Mouse (Mus musculus) heart, postnatal 0 days (tissue): ENCODE measurements around the gene Gm20605. TPM values are rescaled to one million over a fixed set of nuclear protein-coding genes. Genes with fewer than 3 reads are reported as not detected.

Experiments
- ATAC-seq: fragments of 200-750 bp; cut with Nextera tagmentation; 2 replicates; pipeline ENCODE4 v1.8.0; 2017; ENCODE audit warnings: low read depth, moderate number of reproducible peaks, moderate library complexity; ENCODE audit not compliant: insufficient read depth
- DNase-seq: peaks from one replicate; pipeline ENCODE4 v3.0.0-alpha.2; 2016; ENCODE audit warnings: low spot score
- H3K27ac ChIP-seq: fragments of 300-500 bp; sonication (generic); 2 replicates; pipeline ENCODE4 v1.5.1; 2014; ENCODE audit warnings: low read depth, mild to moderate bottlenecking
- H3K27me3 ChIP-seq: fragments of 300-500 bp; sonication (generic); 2 replicates; pipeline ENCODE4 v1.6.1; 2014; ENCODE audit warnings: low read length, mixed read lengths; ENCODE audit not compliant: control insufficient read depth, insufficient read depth
- H3K36me3 ChIP-seq: fragments of 300-500 bp; sonication (generic); replicated peaks from 2 replicates; pipeline ENCODE4 v1.6.1; 2014; ENCODE audit warnings: low read length, mixed read lengths; ENCODE audit not compliant: control insufficient read depth, insufficient read depth
- H3K4me1 ChIP-seq: fragments of 300-500 bp; sonication (generic); 2 replicates; pipeline ENCODE4 v1.6.1; 2014; ENCODE audit warnings: antibody characterized with exemption; ENCODE audit not compliant: control insufficient read depth, insufficient read depth
- H3K4me2 ChIP-seq: fragments of 300-500 bp; sonication (generic); 2 replicates; pipeline ENCODE4 v1.6.1; 2014; ENCODE audit warnings: low read depth, mild to moderate bottlenecking, low read length, moderate library complexity
- H3K4me3 ChIP-seq: fragments of 300-500 bp; sonication (generic); 2 replicates; pipeline ENCODE4 v1.5.1; 2014; ENCODE audit warnings: low read depth, low read length
- H3K9ac ChIP-seq: fragments of 300-500 bp; sonication (generic); replicated peaks from 2 replicates; pipeline ENCODE4 v1.6.1; 2014; ENCODE audit warnings: low read depth, low read length, mixed read lengths
- H3K9me3 ChIP-seq: fragments of 300-500 bp; sonication (generic); replicated peaks from 2 replicates; pipeline ENCODE4 v1.6.1; 2016; ENCODE audit warnings: low read length; ENCODE audit not compliant: control insufficient read depth
- CTCF ChIP-seq: IDR thresholded peaks from 2 replicates; pipeline ENCODE4 v1.5.1; 2016; ENCODE audit warnings: antibody characterized with exemption, control low read depth, low read depth
- EP300 ChIP-seq: IDR thresholded peaks from 2 replicates; pipeline ENCODE4 v1.6.1; 2016; ENCODE audit warnings: antibody characterized with exemption, low read depth
- WGBS: fragments of 180-500 bp; shearing (Covaris S2); extraction: QIAGEN DNeasy Blood & Tissue Kit; methylation state at CpG from one replicate; pipeline ENCODE4 v1.1.7; 2014; 5-methylcytosine and 5-hydroxymethylcytosine counted together
- polyA plus RNA-seq: library from polyadenylated mRNA; unstranded; fragments of >200 nt; fragmentation: Nextera tagmentation; extraction: Ambion mirVana; gene quantifications from 2 replicates; pipeline ENCODE4 v1.2.1, GENCODE M21; 2015
- total RNA-seq: library from RNA; depleted of rRNA; stranded (reverse); fragments of >200 nt; gene quantifications from 2 replicates; pipeline ENCODE4 v1.2.3, GENCODE M21; 2014; ENCODE audit warnings: low replicate concordance

Gene Gm20605
- total and polyA plus RNA-seq, 2 experiments from 2014 or later: 1.6 to 2.5 TPM

- Histone ChIP-seq H3K27me3 (no peaks in the 10 kb centered on the region), H3K4me2 (peak overlapping the region; percentile 92), H3K9me3 (no peaks in the 10 kb centered on the region), H3K9ac (peak overlapping the region; percentile 70), H3K4me3 (peak overlapping the region; percentile 79), H3K27ac (peak overlapping the region; percentile 88), H3K4me1 (peaks cover 23% of the 10 kb centered on the region), H3K36me3 (peaks cover 20% of the 10 kb centered on the region)
- TF ChIP-seq EP300 (no peak), CTCF (no peak)
- DNase-seq: no peak
- ATAC-seq: peak; percentile 3; the same call in 1 of the 2 replicates
- under 1% methylated on average over 21 of the region's 23 CpGs for WGBS
Observed at GRCm38 (mm10) chr5:137629306-137629721, 339 bp downstream of the Gm20605 start.

DNA sequence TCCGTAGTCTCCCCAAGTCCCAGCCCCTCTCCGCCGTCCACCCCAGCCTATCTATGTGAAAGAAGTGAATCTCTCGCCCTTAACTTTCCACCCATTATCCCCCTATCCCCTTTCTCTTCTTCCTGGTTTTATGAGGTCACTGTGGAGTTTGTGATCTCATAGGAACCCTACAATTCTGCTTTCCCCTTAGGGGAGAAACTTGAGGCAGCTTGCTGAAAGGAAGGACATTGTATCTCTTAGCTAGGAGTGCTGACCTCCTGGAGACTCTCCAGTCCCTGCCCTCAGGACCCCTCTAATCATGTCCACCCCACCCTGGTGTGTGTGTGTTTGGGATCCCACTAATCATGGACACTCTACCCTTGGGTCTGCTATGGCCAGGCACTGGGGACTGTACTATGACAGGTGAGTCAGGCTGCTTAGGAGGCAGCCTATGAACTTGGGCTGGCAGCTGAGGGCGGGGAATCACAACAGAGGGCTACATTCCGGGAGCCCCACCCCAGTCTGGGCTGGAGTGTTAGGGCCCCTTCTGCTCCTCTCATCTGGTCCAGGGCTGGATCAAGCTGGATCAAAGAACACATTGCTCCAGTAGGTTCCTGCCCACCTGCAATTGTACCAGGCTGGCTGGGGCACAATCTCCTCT is 1.1 kb downstream of the Gm20605 start:
- TF ChIP-seq EP300: no peak
- TF ChIP-seq CTCF: no peak
- DNase-seq (no peak), ATAC-seq (no peak)
- Histone ChIP-seq H3K9ac (peak overlapping the region; percentile 70), H3K4me2 (peak overlapping the region; percentile 92), H3K27ac (peak overlapping the region; percentile 88), H3K9me3 (no peaks in the 10 kb centered on the region), H3K4me1 (peaks cover 23% of the 10 kb centered on the region), H3K27me3 (no peaks in the 10 kb centered on the region), H3K36me3 (peaks cover 22% of the 10 kb centered on the region), H3K4me3 (peak overlapping the region; percentile 79)
- WGBS: 18% methylated on average over 6 of the region's 6 CpGs

DNA sequence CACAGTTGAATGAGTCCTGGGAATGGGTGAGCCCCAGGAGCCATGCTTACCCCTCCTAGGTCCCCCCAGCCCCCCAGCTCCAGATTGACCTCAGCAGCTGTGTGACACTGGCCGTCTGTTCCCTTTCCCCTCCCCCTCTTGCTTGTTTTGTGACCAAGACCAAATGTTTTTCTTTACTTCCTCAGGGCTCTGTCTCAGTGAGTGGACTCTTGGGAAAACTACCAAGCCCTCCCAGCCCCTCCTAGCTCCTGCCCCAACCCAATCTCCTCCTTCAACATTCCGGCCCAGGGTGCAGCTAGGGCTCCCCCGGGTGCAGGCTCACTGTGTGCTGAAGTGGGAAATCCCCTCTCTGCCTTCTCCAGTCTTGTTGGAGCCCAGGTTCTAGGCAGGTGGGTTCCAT is 1.6 kb downstream of the Gm20605 start:
- Histone ChIP-seq H3K4me1 (peaks cover 23% of the 10 kb centered on the region), H3K27me3 (no peaks in the 10 kb centered on the region), H3K4me2 (peak overlapping the region; percentile 92), H3K36me3 (peaks cover 28% of the 10 kb centered on the region), H3K27ac (peak overlapping the region; percentile 88), H3K4me3 (peak overlapping the region; percentile 79), H3K9ac (peak overlapping the region; percentile 70; the same call in 1 of the 2 replicates), H3K9me3 (no peaks in the 10 kb centered on the region)
- ATAC-seq (no peak), DNase-seq (no peak)
- WGBS: 51% methylated on average over 3 of the region's 3 CpGs
- TF ChIP-seq CTCF: no peak
- no peak for TF ChIP-seq EP300

DNA sequence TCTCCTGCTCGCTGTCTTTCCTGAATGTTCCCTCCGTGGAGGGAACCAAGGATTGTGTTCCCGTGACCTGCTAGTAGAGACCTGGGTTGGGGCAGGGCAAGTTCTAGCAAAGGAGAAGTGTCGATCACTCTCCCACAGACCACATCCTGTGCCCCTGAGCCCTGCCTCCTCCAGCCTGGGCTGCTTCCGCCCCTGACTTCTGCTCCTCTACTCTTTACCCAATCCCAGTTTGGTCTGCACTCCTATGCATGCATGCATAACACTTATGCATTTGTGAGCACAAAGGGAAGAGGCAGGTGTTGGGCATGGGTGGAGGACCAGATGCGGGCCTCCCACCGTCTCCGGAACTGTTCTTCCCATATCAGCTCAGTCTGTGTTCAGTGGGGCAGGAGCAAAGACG is 2.2 kb downstream of the Gm20605 start:
- no peak for TF ChIP-seq EP300
- no peak for TF ChIP-seq CTCF
- DNase-seq: no peak
- H3K4me3 ChIP-seq: peak overlapping the region; percentile 79
- no peaks in the 10 kb centered on the region for H3K27me3 ChIP-seq
- H3K36me3 ChIP-seq: peaks cover 34% of the 10 kb centered on the region
- peaks cover 23% of the 10 kb centered on the region for H3K4me1 ChIP-seq
- H3K4me2 ChIP-seq: peak overlapping the region; percentile 92
- H3K9me3 ChIP-seq: no peaks in the 10 kb centered on the region
- 47% methylated on average over 9 of the region's 9 CpGs for WGBS
- peak overlapping the region; percentile 88 for H3K27ac ChIP-seq
- ATAC-seq: no peak
- H3K9ac ChIP-seq: peak overlapping the region; percentile 70; the same call in 1 of the 2 replicates

DNA sequence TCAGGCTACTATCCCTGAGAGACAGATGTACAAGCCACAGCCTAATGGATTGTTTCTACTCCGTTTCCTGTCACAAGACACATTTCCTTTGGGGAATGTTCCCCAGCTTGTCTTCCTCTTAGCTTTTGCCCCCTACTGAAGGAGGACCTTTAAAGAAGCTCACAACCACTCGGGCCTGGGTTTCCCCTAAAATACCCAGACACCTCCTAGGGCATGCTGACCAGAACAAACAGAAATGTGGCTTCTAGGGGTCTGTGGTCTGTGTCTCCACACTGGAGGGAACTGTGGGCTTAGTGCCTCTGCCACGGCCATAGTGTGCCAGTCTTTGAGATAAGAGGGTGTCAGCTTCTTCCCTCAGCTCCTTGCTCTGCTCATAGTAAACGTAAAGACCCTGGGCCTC is 2.6 kb downstream of the Gm20605 start:
- H3K4me3 ChIP-seq: peak overlapping the region; percentile 79; the same call in 1 of the 2 replicates
- TF ChIP-seq EP300: no peak
- no peak for TF ChIP-seq CTCF
- no peaks in the 10 kb centered on the region for H3K27me3 ChIP-seq
- H3K9me3 ChIP-seq: no peaks in the 10 kb centered on the region
- H3K4me1 ChIP-seq: peaks cover 23% of the 10 kb centered on the region
- no peak for DNase-seq
- H3K36me3 ChIP-seq: peaks cover 38% of the 10 kb centered on the region
- ATAC-seq: no peak
- 39% methylated on average over 4 of the region's 4 CpGs for WGBS
- H3K4me2 ChIP-seq: peak overlapping the region; percentile 92; the same call in 1 of the 2 replicates
- H3K9ac ChIP-seq: peak overlapping the region; percentile 70; the same call in 1 of the 2 replicates
- peak overlapping the region; percentile 88 for H3K27ac ChIP-seq
